Mouse (Mus musculus): ENCODE measurements at regions not wholly inside any gene's neighbourhood (a gene's known extent, or its start where the extent isn't known, plus 50 kb on each side); places are given as distances from the start of the nearest gene placed in this dataset.

DNA sequence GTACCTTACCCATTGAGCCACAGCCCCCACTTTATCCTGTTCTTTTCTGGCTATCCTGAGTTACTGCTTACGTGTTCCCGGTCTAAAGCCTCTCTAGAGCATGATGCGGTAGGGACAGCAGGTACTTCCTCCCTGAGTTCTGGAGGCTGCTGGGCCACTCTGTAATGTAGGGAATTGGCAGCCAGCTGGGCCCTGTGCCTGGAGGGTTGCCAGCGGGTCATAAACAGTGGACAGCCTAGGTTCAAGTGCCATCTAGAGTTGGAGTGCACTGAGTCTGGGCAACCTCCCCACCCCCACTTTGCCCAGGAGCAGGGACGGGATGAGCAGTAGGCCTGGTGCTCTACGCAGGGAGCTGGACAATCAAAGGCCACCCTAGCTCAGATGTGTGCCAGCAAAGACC lies 81.5 kb upstream of the Podxl start:
- Histone ChIP-seq H3K36me3 (ENCODE audit: insufficient read depth) (no peaks in the 10 kb centered on the region), H3K9ac (no peak overlapping the region), H3K4me3 (ENCODE audit: low read depth, low read length) (no peak overlapping the region), H3K9me3 (ENCODE audit: low read length) (no peaks in the 10 kb centered on the region), H3K4me2 (ENCODE audit: low read depth) (no peak overlapping the region), H3K4me1 (ENCODE audit: insufficient read depth) (no peaks in the 10 kb centered on the region), H3K27ac (ENCODE audit: low read depth, low read length) (no peak overlapping the region), H3K27me3 (ENCODE audit: insufficient read depth, low read length) (no peaks in the 10 kb centered on the region)
- WGBS = 86% methylated on average over 6 of the region's 6 CpGs
- no peak for DNase-seq
- ATAC-seq = no peak
- no peak for TF ChIP-seq CTCF (IDR thresholded peaks at IDR 0.05; ENCODE audit: low read depth)

GRCm38 (mm10) chr6:31644504-31644903 lies 80.7 kb upstream of the Podxl start:
- no peaks in the 10 kb centered on the region for H3K36me3 ChIP-seq (ENCODE audit: insufficient read depth)
- 74% methylated on average over 5 of the region's 5 CpGs for WGBS
- H3K27ac ChIP-seq (ENCODE audit: low read depth, low read length) = no peak overlapping the region
- no peak for DNase-seq
- no peak for TF ChIP-seq CTCF (IDR thresholded peaks at IDR 0.05; ENCODE audit: low read depth)
- no peaks in the 10 kb centered on the region for H3K9me3 ChIP-seq (ENCODE audit: low read length)
- H3K4me1 ChIP-seq (ENCODE audit: insufficient read depth) = no peaks in the 10 kb centered on the region
- no peak for ATAC-seq
- H3K4me2 ChIP-seq (ENCODE audit: low read depth) = no peak overlapping the region
- no peak overlapping the region for H3K4me3 ChIP-seq (ENCODE audit: low read depth, low read length)
- no peak overlapping the region for H3K9ac ChIP-seq
- H3K27me3 ChIP-seq (ENCODE audit: insufficient read depth, low read length) = no peaks in the 10 kb centered on the region

DNA sequence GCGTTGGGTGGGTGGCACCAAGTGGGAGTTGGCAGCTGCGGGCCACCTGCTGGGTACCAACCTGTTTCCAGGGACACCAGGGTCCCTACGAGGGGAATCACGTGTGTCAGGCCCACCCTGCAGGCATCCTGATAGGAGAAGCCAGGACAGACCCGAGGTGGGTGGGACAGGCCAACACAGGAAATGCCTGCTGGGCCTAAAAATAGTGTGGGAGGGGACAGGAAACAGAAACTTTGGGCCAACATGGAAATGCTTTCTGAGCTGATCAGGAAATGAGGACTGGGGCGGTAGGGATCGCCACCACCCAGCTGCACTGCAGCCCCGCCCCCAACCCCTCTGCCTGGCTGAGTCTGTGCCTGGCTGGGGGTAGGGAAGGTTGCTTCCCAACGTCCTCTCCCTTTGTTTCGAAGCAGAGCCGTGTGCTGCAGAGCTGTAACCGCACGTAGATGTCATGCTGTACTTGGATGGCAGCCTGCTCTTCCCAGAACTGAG lies 78.7 kb upstream of the Podxl start:
- WGBS = 24% methylated on average over 13 of the region's 13 CpGs
- no peak for DNase-seq

GRCm38 (mm10) chr6:31640745-31641144 lies 77.0 kb upstream of the Podxl start:
- Histone ChIP-seq H3K9ac (no peak overlapping the region), H3K9me3 (ENCODE audit: low read length) (no peaks in the 10 kb centered on the region), H3K4me3 (ENCODE audit: low read depth, low read length) (no peak overlapping the region), H3K27me3 (ENCODE audit: insufficient read depth, low read length) (no peaks in the 10 kb centered on the region), H3K4me2 (ENCODE audit: low read depth) (no peak overlapping the region), H3K36me3 (ENCODE audit: insufficient read depth) (no peaks in the 10 kb centered on the region), H3K27ac (ENCODE audit: low read depth, low read length) (no peak overlapping the region), H3K4me1 (ENCODE audit: insufficient read depth) (no peaks in the 10 kb centered on the region)
- ATAC-seq = no peak
- DNase-seq = no peak
- 51% methylated on average over 2 of the region's 2 CpGs for WGBS
- TF ChIP-seq CTCF (IDR thresholded peaks at IDR 0.05; ENCODE audit: low read depth) = no peak

More for the DNA sequence above, 78.7 kb upstream of the Podxl start:
- no peaks in the 10 kb centered on the region for H3K27me3 ChIP-seq (ENCODE audit: insufficient read depth, low read length)
- H3K9me3 ChIP-seq (ENCODE audit: low read length) = no peaks in the 10 kb centered on the region
- ATAC-seq = 0 out of 2 replicates have a peak, but pooled peaks have one; percentile 28
- TF ChIP-seq CTCF (IDR thresholded peaks at IDR 0.05; ENCODE audit: low read depth) = no peak
- no peaks in the 10 kb centered on the region for H3K4me1 ChIP-seq (ENCODE audit: insufficient read depth)
- no peak overlapping the region for H3K27ac ChIP-seq (ENCODE audit: low read depth, low read length)
- H3K9ac ChIP-seq = no peak overlapping the region
- no peak overlapping the region for H3K4me3 ChIP-seq (ENCODE audit: low read depth, low read length)
- no peaks in the 10 kb centered on the region for H3K36me3 ChIP-seq (ENCODE audit: insufficient read depth)
- H3K4me2 ChIP-seq (ENCODE audit: low read depth) = no peak overlapping the region

DNA sequence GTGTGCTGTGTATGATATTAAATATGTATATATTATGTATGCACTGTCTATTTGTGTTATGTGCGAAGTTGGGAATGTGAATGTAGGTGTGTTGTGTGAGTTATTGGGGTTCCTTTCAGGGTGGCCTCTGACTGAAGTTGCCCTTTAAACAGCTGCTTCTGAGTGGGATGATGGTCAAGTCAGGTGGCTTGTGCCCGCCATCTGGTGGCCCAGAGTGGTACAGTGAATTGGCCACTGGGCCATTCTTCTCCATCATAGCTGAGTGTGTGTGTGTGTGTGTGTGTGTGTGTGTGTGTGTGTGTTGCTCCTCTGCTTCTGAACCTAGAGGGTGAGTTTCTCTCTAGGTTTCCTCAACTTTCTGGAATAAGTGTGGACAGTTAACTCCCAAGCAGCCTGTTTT lies 75.7 kb upstream of the Podxl start:
- DNase-seq = peak; percentile 70
- no peaks in the 10 kb centered on the region for H3K9me3 ChIP-seq (ENCODE audit: low read length)
- H3K27ac ChIP-seq (ENCODE audit: low read depth, low read length) = no peak overlapping the region
- H3K4me3 ChIP-seq (ENCODE audit: low read depth, low read length) = no peak overlapping the region
- no peak overlapping the region for H3K4me2 ChIP-seq (ENCODE audit: low read depth)
- peak; percentile 93 for TF ChIP-seq CTCF (IDR thresholded peaks at IDR 0.05; ENCODE audit: low read depth)
- WGBS = 21% methylated on average over 2 of the region's 2 CpGs
- no peak overlapping the region for H3K9ac ChIP-seq
- no peaks in the 10 kb centered on the region for H3K4me1 ChIP-seq (ENCODE audit: insufficient read depth)
- no peaks in the 10 kb centered on the region for H3K27me3 ChIP-seq (ENCODE audit: insufficient read depth, low read length)
- H3K36me3 ChIP-seq (ENCODE audit: insufficient read depth) = no peaks in the 10 kb centered on the region
- ATAC-seq = peak; percentile 73

DNA sequence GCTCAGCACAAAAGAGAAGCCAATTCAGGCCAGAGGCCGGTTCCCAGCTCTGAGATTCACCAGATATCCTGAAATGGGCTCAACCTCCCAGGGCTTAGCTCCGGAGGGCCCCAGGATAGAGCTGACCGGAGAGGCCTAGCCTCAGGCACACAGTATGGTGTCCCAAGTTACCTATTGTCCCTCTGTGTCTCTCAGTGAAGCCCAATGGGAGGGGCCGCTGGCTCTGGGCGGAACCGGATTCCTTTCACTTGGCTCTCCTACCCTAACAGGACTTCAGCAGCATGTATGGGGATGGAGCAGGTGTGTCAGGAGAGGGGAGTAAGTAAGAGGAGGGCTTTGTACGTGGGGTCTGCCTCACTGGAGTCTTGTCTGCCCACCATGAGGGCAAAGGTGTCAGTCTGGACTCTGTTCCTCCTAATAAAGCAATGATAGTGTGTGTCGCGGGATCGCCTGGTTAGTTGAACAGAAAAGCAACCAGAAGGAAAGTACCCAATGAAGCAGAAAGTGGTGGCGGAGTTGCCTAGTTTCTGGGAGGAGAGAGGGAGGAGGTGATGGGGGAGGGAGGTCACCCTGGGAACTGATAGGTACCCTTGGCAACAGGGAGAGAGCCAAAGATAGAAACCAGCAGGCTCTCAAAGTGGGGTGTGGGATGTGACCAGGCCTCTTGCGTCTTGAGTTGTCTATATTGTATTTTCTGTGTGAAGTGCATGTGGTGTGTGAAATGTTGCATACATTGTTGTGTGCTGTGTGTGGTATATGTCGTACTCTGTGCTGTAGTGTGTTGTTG lies 74.8 kb upstream of the Podxl start:
- no peak for TF ChIP-seq CTCF (IDR thresholded peaks at IDR 0.05; ENCODE audit: low read depth)
- Histone ChIP-seq H3K9me3 (ENCODE audit: low read length) (no peaks in the 10 kb centered on the region), H3K4me2 (ENCODE audit: low read depth) (no peak overlapping the region), H3K9ac (no peak overlapping the region), H3K27ac (ENCODE audit: low read depth, low read length) (no peak overlapping the region), H3K4me1 (ENCODE audit: insufficient read depth) (no peaks in the 10 kb centered on the region), H3K27me3 (ENCODE audit: insufficient read depth, low read length) (no peaks in the 10 kb centered on the region), H3K36me3 (ENCODE audit: insufficient read depth) (no peaks in the 10 kb centered on the region), H3K4me3 (ENCODE audit: low read depth, low read length) (no peak overlapping the region)
- no peak for ATAC-seq
- no peak for DNase-seq
- WGBS = 48% methylated on average over 13 of the region's 13 CpGs

- Histone ChIP-seq H3K9ac (no peak overlapping the region), H3K4me2 (ENCODE audit: low read depth) (no peak overlapping the region), H3K4me3 (ENCODE audit: low read depth, low read length) (no peak overlapping the region), H3K4me1 (ENCODE audit: insufficient read depth) (no peaks in the 10 kb centered on the region), H3K9me3 (ENCODE audit: low read length) (no peaks in the 10 kb centered on the region), H3K36me3 (ENCODE audit: insufficient read depth) (no peaks in the 10 kb centered on the region), H3K27me3 (ENCODE audit: insufficient read depth, low read length) (no peaks in the 10 kb centered on the region), H3K27ac (ENCODE audit: low read depth, low read length) (no peak overlapping the region)
- ATAC-seq (no peak), DNase-seq (no peak)
- 26% methylated on average over 16 of the region's 16 CpGs for WGBS
- peak; percentile 37 for TF ChIP-seq CTCF (IDR thresholded peaks at IDR 0.05; ENCODE audit: low read depth)
Measured at GRCm38 (mm10) chr6:31637371-31638052, 73.7 kb upstream of the Podxl start.

Measured in forebrain, postnatal 0 days (tissue).